Mouse (Mus musculus): ENCODE results near the gene Mpp3.

DNA sequence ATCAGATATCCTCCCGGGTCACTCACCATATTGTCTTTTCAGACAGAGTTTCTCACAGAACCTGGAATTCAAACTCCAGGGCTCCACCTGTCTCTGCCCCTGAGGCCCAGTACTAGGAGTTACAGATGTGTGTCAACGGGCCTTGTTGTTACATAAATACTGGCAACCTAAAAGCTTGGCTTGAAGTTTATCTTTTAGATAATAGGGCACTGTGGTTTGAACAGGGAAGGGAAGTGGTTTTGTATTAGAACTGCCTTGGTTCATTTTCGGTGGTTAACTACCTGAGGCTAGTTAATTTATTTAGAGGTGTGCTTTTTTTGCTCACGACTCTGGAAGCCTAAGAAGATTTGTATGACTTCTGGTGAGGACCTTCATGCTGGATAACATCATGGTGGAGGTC is 74.8 kb downstream of the Mpp3 start:
- TF ChIP-seq CTCF (IDR thresholded peaks at IDR 0.05; ENCODE audit: low read depth, low read length) (no peak), GATA1 (IDR thresholded peaks at IDR 0.05; ENCODE audit: borderline replicate concordance, low read length) (no peak), TAL1 (conservative IDR thresholded peaks at IDR 0.05; ENCODE audit: low read depth, low read length) (no peak), GATA2 (IDR thresholded peaks at IDR 0.05; ENCODE audit: borderline replicate concordance, low read depth, low read length) (no peak), POLR2AphosphoS5 (IDR thresholded peaks at IDR 0.05; ENCODE audit: insufficient replicate concordance, low read depth, low read length) (no peak)
